Mouse (Mus musculus) kidney, postnatal 14 days (tissue): ENCODE results near the gene Tradd.

ENCODE experiments used
- DNase-seq: peaks from one replicate; pipeline ENCODE4 v3.0.0; 2022; ENCODE audit warnings: mixed read lengths

Tradd gene

DNA sequence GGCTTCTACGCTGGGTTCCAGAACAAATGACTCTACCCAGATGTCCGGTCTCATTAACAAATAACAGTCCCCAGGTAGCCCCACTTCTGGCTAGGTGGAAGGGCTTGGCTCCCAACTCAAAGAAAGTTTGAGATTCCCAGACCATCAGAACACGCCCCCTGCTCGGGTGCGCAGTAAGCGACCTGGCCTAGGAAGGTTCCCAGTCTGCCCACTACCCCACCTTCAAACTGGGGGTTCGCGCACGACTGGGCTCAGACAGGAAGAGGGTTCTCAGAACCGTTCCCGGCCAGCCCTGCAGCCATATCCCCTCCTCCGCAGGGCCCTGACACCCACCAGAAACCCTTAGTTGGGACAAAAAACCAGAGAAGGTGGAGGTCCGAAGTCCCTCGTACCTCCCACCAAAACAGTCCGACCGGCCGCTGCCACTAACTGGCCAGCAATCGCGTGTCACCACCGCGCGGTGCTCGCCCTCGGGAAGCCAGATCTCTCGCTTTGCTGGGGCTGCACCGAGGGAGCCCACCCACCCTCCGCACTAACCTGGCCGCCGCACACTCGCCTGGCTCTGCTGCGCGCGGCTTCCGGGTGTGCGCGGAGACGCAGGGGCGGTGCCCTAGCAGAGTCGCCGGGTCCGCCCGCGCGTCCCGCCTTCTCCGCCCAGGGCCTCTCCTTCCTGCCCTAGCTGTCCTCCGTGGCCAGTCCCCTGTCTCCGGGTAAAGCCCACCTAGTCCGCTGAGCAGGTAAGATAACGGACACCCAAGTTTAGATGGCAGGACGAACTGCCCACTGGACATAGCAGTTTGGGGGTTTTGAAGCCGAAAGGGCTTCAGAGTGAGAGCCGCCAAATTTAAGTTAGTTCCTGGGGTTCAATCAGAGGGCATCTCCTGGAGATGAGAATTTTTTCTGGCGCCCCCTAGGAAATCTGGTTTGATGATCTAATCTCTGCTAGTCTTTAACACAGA is at the start of gene Tradd, which contains the start of gene Fbxl8:
Gene Tradd (minus strand): TSS at position 586 of the 959 bp plus-strand sequence.
Gene Fbxl8 (plus strand): TSS at position 625 of the 959 bp plus-strand sequence.
- DNase-seq, result peak; percentile 87

DNA sequence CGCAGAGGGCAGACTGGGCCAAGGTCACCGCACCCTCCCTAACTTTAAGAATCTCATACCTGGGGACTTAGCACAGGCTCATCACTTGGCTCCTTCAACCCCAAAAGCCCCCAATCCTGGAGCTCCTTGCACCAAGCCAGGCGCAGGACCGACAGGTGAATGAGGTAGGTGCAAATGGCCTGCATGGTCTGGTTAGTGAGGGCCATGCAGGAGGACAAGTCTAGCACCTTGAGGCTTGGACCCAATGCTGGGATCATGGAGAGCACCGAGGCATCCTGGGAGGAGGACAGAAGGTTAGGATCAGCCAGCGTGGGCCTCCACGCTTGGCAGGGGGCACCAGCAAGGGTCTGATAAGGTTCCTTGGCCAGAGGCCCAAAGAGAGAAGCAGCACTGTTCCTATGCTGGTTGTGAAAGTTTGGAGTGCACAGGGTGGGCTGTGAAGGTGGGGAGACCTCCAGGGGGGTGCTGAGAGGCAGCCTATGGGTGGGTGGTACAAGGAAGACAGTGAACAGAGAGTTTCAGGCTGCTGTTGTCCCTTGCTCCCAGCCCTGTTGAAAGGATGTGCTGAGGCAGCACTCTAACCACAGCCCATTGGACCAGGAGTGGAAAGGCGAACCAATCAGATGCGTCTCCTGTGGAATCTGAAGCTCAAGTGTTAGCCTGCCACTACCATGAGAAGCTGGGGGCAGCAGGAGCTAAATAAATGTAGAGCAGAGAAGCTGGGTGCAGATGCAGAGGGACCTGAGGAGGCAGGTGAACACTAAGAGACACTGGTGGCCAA is 49.4 kb upstream of the Tradd start:
- DNase-seq, result no peak

DNA sequence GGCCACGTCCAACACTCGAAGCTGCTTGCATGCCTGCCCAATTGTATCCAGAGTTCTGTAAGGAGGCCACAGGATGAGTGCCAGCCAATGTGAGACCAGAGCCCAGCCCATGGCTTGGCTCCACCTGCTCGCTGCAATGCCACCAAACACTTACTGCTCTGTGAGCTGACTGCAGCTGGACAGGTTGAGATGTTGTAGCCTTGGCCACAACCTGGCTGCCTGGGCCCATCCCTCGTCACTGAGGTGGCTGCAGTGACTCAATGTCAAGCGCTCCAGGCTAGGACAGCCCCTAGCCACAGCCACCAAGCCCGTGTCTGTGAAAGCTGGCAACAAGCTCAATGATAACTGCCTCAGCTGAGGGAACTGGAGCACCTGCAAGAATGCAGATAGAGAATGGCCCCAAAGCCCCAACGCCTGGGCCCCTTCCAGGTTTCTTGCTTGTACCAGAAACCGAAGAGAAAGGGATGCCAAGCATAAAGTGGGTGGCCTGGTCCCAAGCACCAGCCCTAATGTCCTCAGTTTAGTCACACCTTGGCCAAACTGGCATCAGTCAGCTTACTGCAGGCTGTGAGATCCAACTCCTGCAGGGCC is 48.6 kb upstream of the Tradd start:
- DNase-seq, result no peak

DNA sequence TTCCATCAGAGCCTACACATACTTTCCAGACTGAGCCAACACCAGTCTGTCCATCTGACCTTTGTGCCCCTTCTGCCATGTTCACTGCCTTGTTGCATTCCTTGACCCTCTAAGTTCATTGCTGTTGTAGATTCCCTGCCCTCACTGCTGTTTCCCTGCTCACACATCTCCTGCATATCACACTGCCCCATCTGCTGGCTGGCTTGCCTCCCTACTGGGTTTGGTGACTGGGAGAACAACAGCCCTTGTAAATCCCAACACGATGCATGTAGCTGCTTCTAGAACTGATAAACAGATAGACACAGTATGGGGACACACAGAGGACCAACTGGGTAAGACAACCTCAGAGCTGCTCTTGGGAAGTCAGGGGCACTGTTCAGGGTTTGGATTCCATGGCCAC is 47.3 kb upstream of the Tradd start:
- DNase-seq, result no peak

DNA sequence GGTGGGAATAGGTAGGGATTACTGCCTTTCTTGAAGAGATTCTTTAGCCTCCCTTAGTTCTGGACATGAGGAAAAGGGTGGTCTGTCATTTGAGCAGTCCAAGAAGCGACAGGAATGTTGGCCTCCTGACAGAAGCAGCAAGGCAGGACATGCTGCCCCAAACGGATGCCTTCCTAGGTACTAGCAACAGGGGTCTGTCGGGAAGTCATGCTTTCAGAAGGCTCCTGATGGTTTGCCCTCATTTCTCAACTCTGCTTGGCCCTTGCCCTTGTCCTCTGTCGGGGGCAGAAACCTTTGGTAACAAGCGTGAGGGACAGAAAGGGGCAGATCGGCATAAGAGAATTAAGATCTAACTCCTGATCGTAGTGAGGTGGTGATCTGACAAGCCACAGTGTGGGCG is 45.7 kb upstream of the Tradd start:
- no peak for DNase-seq

DNA sequence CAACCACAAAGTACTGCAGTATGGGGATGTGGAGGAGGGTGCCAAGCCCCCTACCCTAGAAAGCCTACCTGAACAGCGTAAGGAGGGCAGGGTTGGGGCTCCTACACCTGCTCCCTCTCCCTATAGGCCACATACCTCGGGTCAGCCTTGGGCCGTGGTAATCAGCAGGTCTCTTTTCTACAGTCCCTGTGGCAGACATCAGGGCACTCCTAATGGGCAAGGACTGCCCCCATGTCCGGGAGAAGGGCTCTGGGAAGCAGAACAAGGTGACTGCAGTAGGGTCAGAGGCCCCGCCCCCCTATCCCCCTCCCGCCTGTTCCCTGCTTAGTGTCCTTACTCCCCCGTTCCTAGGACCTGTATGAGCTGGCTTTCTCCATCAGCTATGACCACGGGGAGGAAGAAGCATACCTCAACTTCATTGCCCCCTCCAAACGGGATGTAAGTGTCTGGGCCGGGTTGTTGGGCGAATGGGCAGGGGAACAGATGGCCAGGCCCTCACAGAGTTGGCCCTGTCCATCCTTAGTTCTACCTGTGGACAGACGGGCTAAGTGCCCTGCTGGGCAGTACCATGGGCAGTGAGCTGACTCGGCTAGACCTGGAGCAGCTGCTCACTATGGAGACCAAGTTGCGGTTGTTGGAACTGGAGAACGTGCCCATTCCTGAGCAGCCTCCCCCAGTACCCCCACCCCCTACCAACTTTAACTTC is 44.9 kb upstream of the Tradd start:
- no peak for DNase-seq

DNA sequence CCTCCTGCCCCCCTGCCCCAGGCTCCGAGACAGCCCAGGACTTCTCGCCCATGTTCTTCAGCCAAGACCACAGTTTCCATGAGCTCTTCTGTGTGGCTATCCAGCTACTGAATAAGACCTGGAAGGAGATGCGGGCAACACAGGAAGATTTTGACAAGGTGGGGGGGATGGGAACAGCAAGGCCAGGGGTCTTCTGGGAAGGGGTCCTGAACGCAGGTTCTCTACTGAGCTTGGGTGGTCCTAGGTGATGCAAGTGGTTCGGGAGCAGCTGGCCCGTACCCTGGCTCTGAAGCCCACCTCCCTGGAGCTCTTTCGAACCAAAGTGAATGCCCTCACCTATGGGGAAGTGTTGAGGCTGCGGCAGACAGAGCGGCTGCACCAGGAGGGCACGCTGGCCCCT is 44.0 kb upstream of the Tradd start:
- DNase-seq, result no peak

DNA sequence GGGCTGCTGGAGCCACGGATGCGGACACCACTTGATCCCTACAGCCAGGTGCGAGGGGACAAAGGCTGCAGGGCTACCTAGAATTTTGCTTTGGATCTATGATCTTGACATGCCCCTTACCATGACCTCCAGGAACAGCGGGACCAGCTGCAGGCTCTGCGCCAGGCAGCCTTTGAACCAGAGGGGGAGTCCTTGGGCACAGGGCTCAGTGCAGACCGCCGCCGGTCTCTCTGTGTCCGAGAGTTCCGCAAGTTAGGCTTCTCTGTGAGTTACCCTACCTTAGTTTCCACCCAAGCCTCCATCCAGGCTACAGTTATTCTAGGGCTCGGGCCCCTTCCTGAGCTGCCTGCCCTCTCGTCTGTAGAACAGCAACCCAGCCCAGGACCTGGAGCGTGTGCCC is 43.3 kb upstream of the Tradd start:
- no peak for DNase-seq

DNA sequence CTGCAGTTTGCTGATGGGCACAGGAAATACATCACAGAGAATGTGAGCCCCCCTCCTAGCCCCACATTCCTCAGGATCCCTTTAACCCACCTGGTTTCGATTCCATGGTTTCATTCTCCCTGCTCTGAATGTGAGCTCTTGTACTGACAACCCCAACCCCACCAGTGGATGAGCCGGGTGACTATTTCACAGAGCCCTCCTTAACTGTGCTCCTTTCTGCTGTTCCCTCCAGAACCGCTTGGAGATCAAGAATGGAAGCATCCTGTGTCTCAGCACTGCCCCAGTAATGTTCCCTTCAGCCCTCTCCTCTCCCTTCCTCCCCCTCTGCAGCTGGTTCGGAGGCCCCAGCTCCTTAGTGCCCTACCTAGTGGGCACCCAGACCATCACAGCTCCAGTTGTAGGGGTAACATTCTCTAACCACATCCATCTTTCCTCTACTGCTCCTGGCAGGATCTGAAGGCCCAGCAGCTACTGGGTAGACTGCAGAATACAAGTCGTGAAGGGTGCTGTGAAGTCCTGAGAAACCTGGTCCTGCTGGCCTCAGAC is 41.8 kb upstream of the Tradd start:
- no peak for DNase-seq

DNA sequence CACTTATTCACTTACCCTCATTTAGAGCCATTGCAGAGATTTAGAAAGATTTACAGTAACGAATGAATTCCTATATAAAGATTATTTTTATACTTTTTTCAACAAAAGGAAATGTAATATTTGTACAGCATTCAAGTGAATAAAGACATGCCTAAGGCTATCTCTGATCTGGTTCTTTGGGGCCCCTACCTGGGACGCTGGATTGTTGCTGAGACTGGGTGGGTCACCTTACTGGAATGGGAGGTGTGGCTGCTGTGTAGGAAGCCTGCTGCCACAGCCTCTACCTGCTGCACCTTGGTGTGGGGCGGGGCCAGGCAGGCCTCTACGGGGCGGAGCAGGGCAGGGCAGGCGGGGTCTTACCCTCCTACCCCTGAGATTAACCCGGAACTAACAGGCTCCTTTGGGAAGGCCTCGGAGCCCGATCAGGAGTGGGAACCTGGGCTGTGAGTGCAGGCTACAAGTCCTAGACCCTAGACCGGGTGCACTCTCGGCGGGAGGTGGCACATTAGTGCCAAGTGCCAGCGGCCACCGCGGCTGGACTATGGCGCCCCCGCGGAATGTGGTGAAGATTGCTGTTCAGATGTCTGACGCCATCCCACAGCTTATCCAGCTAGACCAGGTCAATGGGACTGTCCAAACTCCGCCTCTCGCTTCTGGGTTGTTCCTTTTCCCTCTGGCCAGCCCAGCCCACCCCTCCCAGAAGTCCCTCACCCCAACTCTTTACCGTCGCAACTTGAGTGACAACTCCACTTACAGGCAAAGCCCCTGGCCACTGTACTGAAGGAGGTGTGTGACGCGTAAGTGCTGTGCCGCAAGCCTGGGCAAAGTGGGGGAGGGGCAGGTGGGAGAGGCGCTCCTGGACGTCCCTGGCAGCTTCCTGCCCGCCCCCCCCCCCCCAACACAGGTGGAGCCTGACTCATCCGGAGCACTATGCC is 41.1 kb upstream of the Tradd start, which contains the start of gene Elmo3:
Gene Elmo3 (plus strand): TSS at position 391 of the 935 bp plus-strand sequence.
- DNase-seq, result peak; percentile 90

DNA sequence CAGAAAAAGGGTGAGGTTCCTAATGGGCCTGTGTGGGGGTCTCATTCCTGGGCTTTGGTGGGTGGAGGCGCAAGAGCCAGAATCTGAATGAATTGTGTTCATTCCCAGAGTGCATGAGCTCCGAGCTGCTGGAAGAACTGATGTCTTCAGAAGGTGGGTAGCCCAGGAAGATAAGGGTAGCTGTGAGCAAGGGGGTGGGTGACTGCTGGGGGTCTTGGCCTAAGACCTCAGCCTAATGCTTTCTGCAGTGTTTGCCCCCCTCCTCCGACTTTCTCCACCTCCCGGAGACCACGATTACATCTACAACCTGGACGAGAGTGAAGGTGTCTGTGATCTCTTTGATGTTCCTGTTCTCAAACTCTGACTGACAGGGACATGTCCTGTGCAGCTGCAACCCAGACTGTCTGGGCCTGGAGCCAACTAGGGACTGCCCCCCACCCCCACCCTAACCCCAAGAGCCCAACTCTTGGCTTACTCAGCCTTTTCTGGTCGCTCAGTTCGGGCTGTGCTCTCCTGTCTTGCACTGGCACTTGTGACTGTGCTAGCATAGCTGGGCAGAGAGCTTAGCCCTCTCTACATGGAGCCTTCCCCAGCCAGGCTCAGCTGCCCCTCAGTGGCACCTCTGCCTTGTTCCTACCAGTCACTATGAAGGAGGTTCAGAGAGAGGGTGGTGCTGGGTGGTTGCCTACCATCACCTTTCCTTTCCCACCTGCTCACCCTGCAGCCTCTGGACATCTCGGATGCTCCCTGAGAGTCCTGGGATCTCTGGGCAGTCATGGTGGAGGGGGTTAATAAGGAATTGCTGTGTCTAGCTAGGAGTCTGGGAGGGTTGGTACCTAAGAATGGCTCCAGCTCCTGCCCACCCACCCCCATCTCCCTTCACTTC is 40.2 kb upstream of the Tradd start:
- DNase-seq, result no peak

DNA sequence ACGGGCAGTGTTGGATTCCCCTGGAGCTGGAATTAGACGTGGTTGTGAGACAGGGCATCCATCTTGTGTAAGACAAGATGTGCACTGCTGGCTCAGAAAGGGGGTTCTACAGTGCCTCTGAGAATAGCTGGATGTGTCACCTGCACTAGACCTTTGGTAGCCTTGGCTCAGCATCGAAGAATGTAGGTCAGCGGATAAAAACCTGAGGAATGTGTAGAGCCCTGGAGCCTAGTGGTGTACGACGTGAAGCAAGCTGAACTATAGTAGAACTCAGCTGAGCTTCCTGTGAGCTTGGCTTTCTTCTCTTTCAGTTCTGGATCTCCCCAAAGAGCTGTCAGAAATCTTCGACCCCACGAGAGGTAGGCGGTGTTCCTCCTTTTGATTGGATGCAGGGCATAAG is 39.5 kb upstream of the Tradd start:
- DNase-seq, result no peak

DNA sequence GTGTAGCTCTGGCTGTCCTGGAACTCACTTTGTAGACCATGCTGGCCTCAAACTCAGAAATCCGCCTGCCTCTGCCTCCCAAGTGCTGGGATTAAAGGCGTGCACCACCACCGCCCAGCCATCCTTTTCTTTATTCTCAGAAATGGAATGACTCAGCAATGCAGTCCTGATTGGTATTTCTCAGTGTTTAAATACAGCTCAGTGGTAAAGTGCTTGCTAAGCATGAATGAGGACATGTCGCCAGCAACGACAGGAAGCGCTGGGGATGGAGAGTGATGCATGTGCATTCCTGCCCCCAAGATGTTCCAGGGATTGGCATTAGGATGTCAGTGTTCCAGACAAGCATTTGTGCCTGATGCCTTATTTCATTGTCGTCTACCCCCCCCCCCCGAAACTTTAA is 39.0 kb upstream of the Tradd start:
- no peak for DNase-seq

DNA sequence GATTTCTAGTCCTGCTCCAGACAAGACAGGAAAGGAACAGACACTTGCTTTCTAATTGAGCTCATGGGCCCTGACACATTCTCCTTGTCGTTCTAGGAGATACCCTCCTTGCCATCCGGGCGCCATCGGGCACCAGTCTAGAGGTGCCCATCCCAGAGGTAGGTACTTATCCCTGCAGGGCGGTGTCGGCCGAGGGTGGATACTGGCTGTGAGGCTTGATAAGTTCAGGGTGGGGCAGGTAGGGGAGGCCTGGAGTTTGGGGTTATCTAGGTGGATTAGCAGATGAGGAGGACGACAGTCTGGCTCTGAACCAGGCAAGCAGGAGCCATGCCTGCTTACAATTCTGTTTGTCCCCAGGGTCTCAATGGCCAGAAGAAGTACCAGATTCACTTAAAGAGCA is 35.6 kb upstream of the Tradd start:
- DNase-seq, result no peak

DNA sequence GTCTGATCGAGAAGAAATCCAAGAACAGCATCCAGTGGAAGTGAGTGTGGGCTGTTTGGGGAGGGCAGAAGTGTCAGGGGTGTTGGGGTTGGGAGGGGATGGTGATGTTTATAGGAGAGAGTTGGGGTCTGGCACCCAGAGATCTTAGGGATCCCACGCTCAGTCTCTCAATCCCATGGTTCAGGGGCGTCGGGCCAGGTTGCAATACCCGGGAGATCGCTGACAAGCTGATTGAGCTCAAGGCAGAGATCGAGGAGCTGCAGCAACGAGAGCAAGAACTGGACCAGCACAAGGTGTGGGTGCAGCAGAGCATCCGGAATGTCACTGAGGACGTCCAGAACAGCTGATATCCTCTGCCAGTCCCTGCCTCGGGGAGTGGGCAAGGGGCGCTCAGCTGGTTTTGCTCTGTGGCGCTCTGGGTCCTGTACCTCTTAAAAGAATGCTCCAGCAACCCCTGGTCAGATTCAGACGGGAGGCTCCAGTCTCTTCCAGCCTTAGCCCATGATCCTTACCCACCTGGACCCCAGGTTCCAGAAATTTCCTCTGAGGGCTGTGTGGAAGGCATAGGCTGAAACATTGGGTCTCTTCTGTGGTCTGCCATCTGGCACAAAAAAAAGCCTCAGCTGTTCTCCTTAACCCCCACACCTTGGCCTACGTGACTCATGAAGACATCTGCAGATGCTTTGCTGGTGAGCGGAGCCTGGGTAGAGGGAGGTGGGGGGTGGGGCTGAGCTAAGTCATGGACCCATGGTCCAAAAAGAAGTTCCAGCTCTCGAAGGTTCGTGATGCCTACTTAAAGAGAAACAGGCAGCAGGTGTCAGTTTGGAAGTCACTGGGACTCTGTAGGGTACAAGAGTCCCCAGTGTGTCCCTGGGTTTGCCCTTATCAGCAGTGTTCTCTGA is 34.2 kb upstream of the Tradd start:
- no peak for DNase-seq

DNA sequence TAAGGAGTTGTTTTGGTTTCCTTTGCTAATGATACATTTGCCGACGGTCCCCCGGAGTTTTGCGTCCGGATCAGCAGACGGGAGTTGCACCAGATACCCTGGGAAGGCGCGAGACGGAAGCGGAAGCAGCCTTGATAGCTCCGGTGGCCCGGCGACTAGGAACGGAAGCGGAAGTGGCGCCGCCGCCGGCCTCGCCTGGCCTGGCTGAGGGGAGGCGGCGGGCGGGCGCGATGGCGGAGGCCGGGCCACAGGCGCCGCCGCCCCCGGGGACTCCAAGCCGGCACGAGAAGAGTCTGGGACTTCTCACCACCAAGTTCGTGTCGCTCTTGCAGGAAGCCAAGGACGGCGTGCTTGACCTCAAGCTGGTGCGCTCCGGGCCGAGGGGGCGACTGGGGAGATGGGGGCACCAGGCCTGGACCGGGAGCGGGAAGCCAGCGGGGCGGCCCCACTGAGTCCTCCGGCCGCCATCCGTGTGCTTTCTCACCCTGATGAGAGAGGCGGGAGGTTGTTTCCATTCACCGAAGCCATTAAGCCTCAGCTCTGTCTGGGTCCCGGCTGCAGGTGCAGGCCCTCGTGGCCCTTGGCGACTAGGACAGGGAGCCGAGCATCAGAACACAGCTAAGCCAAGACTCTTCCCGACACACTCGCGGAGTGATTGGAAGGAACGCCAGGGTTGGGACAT is 33.2 kb upstream of the Tradd start, which contains the start of gene E2f4:
Gene E2f4 (plus strand): TSS at position 153 of the 682 bp plus-strand sequence.
- peak; percentile 96 for DNase-seq

DNA sequence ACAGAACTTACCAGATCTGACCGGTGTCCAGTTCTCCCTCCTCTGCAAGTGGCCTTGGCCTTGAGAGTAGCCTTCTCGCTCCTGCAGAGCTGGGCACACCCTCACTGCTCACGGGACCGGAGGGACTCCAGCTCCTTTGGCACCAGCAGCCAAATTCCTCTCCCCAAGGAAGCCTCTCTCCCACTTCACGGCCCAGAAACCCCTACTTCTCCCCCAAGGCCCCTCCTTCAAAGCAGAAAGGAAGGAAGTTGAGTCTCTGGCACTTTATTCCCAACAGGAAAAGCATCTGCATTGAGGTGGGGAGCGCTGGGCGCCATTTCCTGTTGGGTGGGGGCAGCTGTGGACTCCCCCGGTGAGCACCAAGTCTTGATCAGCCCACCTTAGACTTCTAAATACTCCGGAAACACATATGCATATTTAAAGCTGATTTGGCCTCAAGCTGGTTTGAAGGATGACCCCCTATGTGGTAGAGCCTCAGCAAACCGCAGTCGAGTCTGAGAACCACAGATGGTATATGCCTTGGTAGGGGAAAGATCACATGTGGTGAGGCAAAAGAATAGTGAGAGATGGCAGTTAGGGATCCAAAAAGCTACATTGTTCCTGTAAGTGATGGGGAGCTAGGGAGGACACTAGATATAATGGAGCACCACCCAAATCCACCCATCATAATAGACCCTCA is 31.6 kb upstream of the Tradd start, which contains the start of gene Exoc3l:
Gene Exoc3l (minus strand): TSS at position 207 of the 679 bp plus-strand sequence.
- peak; percentile 51 for DNase-seq

DNA sequence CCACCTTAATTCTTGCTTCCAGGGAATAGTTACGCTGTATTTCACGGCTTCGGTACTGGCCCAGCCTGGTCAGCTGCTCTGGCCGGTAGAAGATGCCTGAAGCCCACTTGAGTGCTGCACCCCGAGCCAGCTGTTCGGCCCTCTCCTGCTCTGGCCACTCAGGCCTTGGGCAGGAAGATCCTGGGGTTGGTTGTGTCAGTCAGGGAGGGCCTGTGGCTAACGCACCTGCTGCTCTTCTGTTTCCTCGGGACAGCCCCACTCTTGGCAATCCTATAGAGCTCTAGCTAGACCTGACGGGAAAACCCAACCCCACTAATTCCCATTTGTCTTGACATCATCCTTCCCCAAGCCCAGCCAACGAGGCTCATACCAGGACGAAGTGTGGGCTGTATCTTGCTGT is 30.8 kb upstream of the Tradd start:
- no peak for DNase-seq
